Mouse (Mus musculus): ENCODE measurements around the gene Olfr538. TPM values are rescaled to one million over a fixed set of nuclear protein-coding genes. Genes with fewer than 3 reads are reported as not detected.
"Not testable (repeated sequence)": the region's sequence is repeated elsewhere in the genome, so short reads cannot be mapped to it uniquely, and the experiment has no call there.

Olfr538 gene
- not detected in 2 replicates for polyA plus RNA-seq (2015; fragmentation: Nextera tagmentation; extraction: Ambion mirVana)

GRCm38 (mm10) chr7:140567586-140567985, at the start of gene Olfr538:
Gene Olfr538 (plus strand): TSS chr7:140567886.
- H3K36me3 ChIP-seq = no peaks in the 10 kb centered on the region
- H3K9me3 ChIP-seq = no peaks in the 10 kb centered on the region
- 64% methylated on average over 3 of the region's 3 CpGs for WGBS
- H3K4me2 ChIP-seq = no peak within 1 kb of the TSS
- no peak within 1 kb of the TSS for H3K27ac ChIP-seq (replicated peaks)
- no peak within 1 kb of the TSS for H3K4me3 ChIP-seq
- H3K9ac ChIP-seq = no peak within 1 kb of the TSS
- no peak for ATAC-seq (ENCODE audit: low read depth)
- no peaks in the 10 kb centered on the region for H3K4me1 ChIP-seq (replicated peaks)
- no peaks in the 10 kb centered on the region for H3K27me3 ChIP-seq

GRCm38 (mm10) chr7:140539746-140540145, 27.9 kb upstream of the Olfr538 start:
- Histone ChIP-seq H3K27ac (replicated peaks) (no peak overlapping the region), H3K27me3 (no peaks in the 10 kb centered on the region), H3K9me3 (no peaks in the 10 kb centered on the region), H3K4me2 (no peak overlapping the region), H3K9ac (no peak overlapping the region), H3K36me3 (no peaks in the 10 kb centered on the region), H3K4me1 (replicated peaks) (no peaks in the 10 kb centered on the region), H3K4me3 (no peak overlapping the region)
- 83% methylated on average over 2 of the region's 2 CpGs for WGBS
- ATAC-seq (ENCODE audit: low read depth) = no peak

GRCm38 (mm10) chr7:140600969-140601368, 33.3 kb downstream of the Olfr538 start, which contains the start of gene Olfr46:
Gene Olfr46 (plus strand): TSS chr7:140601269.
- H3K4me3 ChIP-seq; H3K27me3 ChIP-seq; H3K9me3 ChIP-seq; H3K36me3 ChIP-seq; H3K27ac ChIP-seq (replicated peaks); H3K4me2 ChIP-seq; H3K9ac ChIP-seq; H3K4me1 ChIP-seq (replicated peaks); ATAC-seq (ENCODE audit: low read depth): not testable (repeated sequence)
- WGBS = 73% methylated on average over 2 of the region's 2 CpGs

Other genes starting within 250 kb of the Olfr538 start
- not detected in 2 replicates for gene Olfr525, start 247.0 kb upstream of the Olfr538 start, polyA plus RNA-seq (2015; fragmentation: Nextera tagmentation; extraction: Ambion mirVana)
- not detected in 2 replicates for gene Olfr527, start 233.9 kb upstream of the Olfr538 start, polyA plus RNA-seq (2015; fragmentation: Nextera tagmentation; extraction: Ambion mirVana)
- gene Olfr60, start 206.2 kb upstream of the Olfr538 start, polyA plus RNA-seq (2015; fragmentation: Nextera tagmentation; extraction: Ambion mirVana) = not detected in 2 replicates
- gene Olfr530, start 191.6 kb upstream of the Olfr538 start, polyA plus RNA-seq (2015; fragmentation: Nextera tagmentation; extraction: Ambion mirVana) = not detected in 2 replicates
- not detected in 2 replicates for gene Olfr531, start 165.0 kb upstream of the Olfr538 start, polyA plus RNA-seq (2015; fragmentation: Nextera tagmentation; extraction: Ambion mirVana)
- gene Olfr532, start 146.2 kb upstream of the Olfr538 start, polyA plus RNA-seq (2015; fragmentation: Nextera tagmentation; extraction: Ambion mirVana) = not detected in 2 replicates
- not detected in 2 replicates for gene Olfr533, start 104.5 kb upstream of the Olfr538 start, polyA plus RNA-seq (2015; fragmentation: Nextera tagmentation; extraction: Ambion mirVana)
- not detected in 2 replicates for gene Olfr535, start 83.7 kb upstream of the Olfr538 start, polyA plus RNA-seq (2015; fragmentation: Nextera tagmentation; extraction: Ambion mirVana)
- not detected in 2 replicates for gene Olfr536, start 60.5 kb upstream of the Olfr538 start, polyA plus RNA-seq (2015; fragmentation: Nextera tagmentation; extraction: Ambion mirVana)
- not detected in 2 replicates for gene Olfr46, start 33.4 kb downstream of the Olfr538 start, polyA plus RNA-seq (2015; fragmentation: Nextera tagmentation; extraction: Ambion mirVana)
- gene Olfr61, start 61.1 kb downstream of the Olfr538 start, polyA plus RNA-seq (2015; fragmentation: Nextera tagmentation; extraction: Ambion mirVana) = not detected in 2 replicates
- gene Olfr53, start 78.6 kb downstream of the Olfr538 start, polyA plus RNA-seq (2015; fragmentation: Nextera tagmentation; extraction: Ambion mirVana) = not detected in 2 replicates
- 0.07 TPM in 1 of 2 replicates, not detected in the other for gene Olfr539, start 92.0 kb downstream of the Olfr538 start, polyA plus RNA-seq (2015; fragmentation: Nextera tagmentation; extraction: Ambion mirVana)
- not detected in 2 replicates for gene Olfr45, start 114.1 kb downstream of the Olfr538 start, polyA plus RNA-seq (2015; fragmentation: Nextera tagmentation; extraction: Ambion mirVana)
- not detected in 2 replicates for gene Olfr541, start 129.4 kb downstream of the Olfr538 start, polyA plus RNA-seq (2015; fragmentation: Nextera tagmentation; extraction: Ambion mirVana)
- gene Cyp2e1, start 195.9 kb downstream of the Olfr538 start, polyA plus RNA-seq (2015; fragmentation: Nextera tagmentation; extraction: Ambion mirVana) = not detected in 2 replicates
- gene Syce1, start 220.0 kb downstream of the Olfr538 start, polyA plus RNA-seq (2015; fragmentation: Nextera tagmentation; extraction: Ambion mirVana) = 0.13 and 0.41 TPM in 2 replicates

Measured in neural tube, embryonic 13.5 days (tissue).